ENCODE assay signal across 9 mouse cellular contexts in the genomic region with DNA sequence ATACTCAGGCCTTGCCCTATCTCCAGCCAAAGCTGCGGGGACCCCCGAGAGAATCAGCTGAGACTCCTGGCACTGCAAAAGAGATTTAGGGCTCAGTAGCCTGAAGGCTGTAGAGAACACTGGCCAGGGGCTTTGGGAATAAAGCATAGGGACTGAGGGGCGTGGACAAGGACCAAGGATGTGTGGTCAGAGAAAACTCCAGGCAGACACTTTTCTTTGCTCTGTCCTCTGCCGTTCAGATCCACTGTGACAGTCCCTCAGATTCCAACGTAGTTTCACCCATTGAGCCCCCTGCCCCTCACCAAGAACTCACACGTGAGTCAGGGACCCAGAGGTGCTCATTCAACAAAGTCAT. TPM values are rescaled to one million over a fixed set of nuclear protein-coding genes. Genes with fewer than 3 reads are reported as not detected.
DNase-seq lines count a peak whose midpoint lies in the region; ATAC-seq and TF ChIP-seq lines count a peak whose summit lies in the region.
"Had no signal": no experiment of that assay in that cellular context is flagged by ENCODE, and none has a peak within 500 bp of the region (broad histone marks: within the 10 kb centered on the region; RNA-seq: fewer than 3 reads in every experiment).

No protein-coding gene starts in this region.

- no peak for TF ChIP-seq CTCF in heart, postnatal 0 days (IDR thresholded peaks at IDR 0.05; ENCODE audit: low read depth)
- no peak for TF ChIP-seq CTCF in bone marrow macrophage, adult 2 months (IDR thresholded peaks at IDR 0.05; ENCODE audit: low read depth, low read length)

- no peak for TF ChIP-seq EP300 in heart, postnatal 0 days (IDR thresholded peaks at IDR 0.05; ENCODE audit: low read depth)

- H3K9ac ChIP-seq in heart, postnatal 0 days (replicated peaks; ENCODE audit: low read depth, low read length) = peak overlapping the region; percentile 99
- H3K9ac ChIP-seq in hindbrain, embryonic 12.5 days = peak overlapping the region; percentile 100
- H3K9ac ChIP-seq in midbrain, embryonic 12.5 days (replicated peaks) = peak overlapping the region; percentile 99

- intact Hi-C loops in left cerebral cortex, postnatal 25 days (cut with DNase I) = no loop called here

- H3K4me1 ChIP-seq in heart, postnatal 0 days (ENCODE audit: control insufficient read depth, insufficient read depth) = peaks cover 54% of the 10 kb centered on the region
- H3K4me1 ChIP-seq in bone marrow macrophage, adult 2 months (ENCODE audit: control insufficient read depth, insufficient read depth, low read length) = peaks cover 64% of the 10 kb centered on the region
- H3K4me1 ChIP-seq in hindbrain, embryonic 12.5 days = peaks cover 45% of the 10 kb centered on the region
- peaks cover 46% of the 10 kb centered on the region for H3K4me1 ChIP-seq in midbrain, embryonic 12.5 days

- H3K27me3 ChIP-seq in heart, postnatal 0 days (ENCODE audit: control insufficient read depth, insufficient read depth, low read length) = no peaks in the 10 kb centered on the region
- no peaks in the 10 kb centered on the region; the same call in 1 of the 2 replicates for H3K27me3 ChIP-seq in hindbrain, embryonic 12.5 days
- peaks cover 13% of the 10 kb centered on the region; the same call in 1 of the 2 replicates for H3K27me3 ChIP-seq in midbrain, embryonic 12.5 days
- H3K27me3 ChIP-seq: Patski had no signal

- H3K36me3 ChIP-seq in heart, postnatal 0 days (replicated peaks; ENCODE audit: control insufficient read depth, insufficient read depth, low read length) = peaks cover 10% of the 10 kb centered on the region
- H3K36me3 ChIP-seq in hindbrain, embryonic 12.5 days = peaks cover 15% of the 10 kb centered on the region
- H3K36me3 ChIP-seq in midbrain, embryonic 12.5 days = peaks cover 19% of the 10 kb centered on the region

- DNase-seq in heart, postnatal 0 days (ENCODE audit: low spot score) = no peak
- no peak for DNase-seq in heart, adult 18-20 months
- DNase-seq in ovary, postnatal 10 days (ENCODE audit: low spot score) = no peak
- no peak for DNase-seq in urinary bladder, postnatal 4 days (ENCODE audit: low spot score in 2 of 2)
- DNase-seq in left cerebral cortex, postnatal 25 days (ENCODE audit: low spot score in 2 of 2) = no peak

- 8% methylated on average over 6 of the region's 6 CpGs for WGBS in heart, postnatal 0 days
- 2% methylated on average over 6 of the region's 6 CpGs for WGBS in hindbrain, embryonic 12.5 days
- 4% methylated on average over 6 of the region's 6 CpGs for WGBS in midbrain, embryonic 12.5 days

- TF ChIP-seq POLR2A in bone marrow macrophage, adult 2 months (IDR thresholded peaks at IDR 0.05; ENCODE audit: borderline replicate concordance, low read depth, low read length) = no peak

- no peak for ATAC-seq in heart, postnatal 0 days (ENCODE audit: insufficient read depth, low read depth)
- ATAC-seq in hindbrain, embryonic 12.5 days (ENCODE audit: low FRiP score) = peak; percentile 20; the same call in 1 of the 2 replicates
- peak; percentile 53 for ATAC-seq in midbrain, embryonic 12.5 days (ENCODE audit: low FRiP score, low read depth)

- no peaks in the 10 kb centered on the region for H3K9me3 ChIP-seq in heart, postnatal 0 days (replicated peaks; ENCODE audit: control insufficient read depth, low read length)
- H3K9me3 ChIP-seq in hindbrain, embryonic 12.5 days (replicated peaks) = no peaks in the 10 kb centered on the region
- H3K9me3 ChIP-seq in midbrain, embryonic 12.5 days = no peaks in the 10 kb centered on the region

- peak overlapping the region; percentile 98 for H3K4me3 ChIP-seq in heart, postnatal 0 days (ENCODE audit: low read depth, low read length)
- peak overlapping the region; percentile 58 for H3K4me3 ChIP-seq in bone marrow macrophage, adult 2 months (ENCODE audit: insufficient read depth, low read length)
- H3K4me3 ChIP-seq in hindbrain, embryonic 12.5 days = peak overlapping the region; percentile 95
- H3K4me3 ChIP-seq in midbrain, embryonic 12.5 days = peak overlapping the region; percentile 95

- H3K4me2 ChIP-seq in heart, postnatal 0 days (ENCODE audit: low read depth, low read length) = peak overlapping the region; percentile 92
- peak overlapping the region; percentile 99 for H3K4me2 ChIP-seq in hindbrain, embryonic 12.5 days (replicated peaks)
- peak overlapping the region; percentile 96 for H3K4me2 ChIP-seq in midbrain, embryonic 12.5 days (replicated peaks)

- peak overlapping the region; percentile 98 for H3K27ac ChIP-seq in heart, postnatal 0 days (ENCODE audit: low read depth)
- H3K27ac ChIP-seq in bone marrow macrophage, adult 2 months (ENCODE audit: insufficient read depth, low read depth, low read length) = peak overlapping the region; percentile 63
- H3K27ac ChIP-seq in hindbrain, embryonic 12.5 days = peak overlapping the region; percentile 98
- peak overlapping the region; percentile 98 for H3K27ac ChIP-seq in midbrain, embryonic 12.5 days (replicated peaks)

RNA-seq across cellular contexts. Expression of gene Csnk1e, which starts 13.1 kb away (rescaled TPM):
- total RNA-seq in heart, postnatal 0 days (2014; rRNA removed; ENCODE audit: low replicate concordance) = 167 and 193 TPM in 2 replicates
- polyA plus RNA-seq in heart, postnatal 0 days (2015; fragmentation: Nextera tagmentation; extraction: Ambion mirVana) = 55.5 and 61.5 TPM in 2 replicates
- 10 to 100 TPM; 40.2 to 44.3 TPM for total RNA-seq in heart, adult 18-20 months (2021)
- polyA plus RNA-seq in bone marrow macrophage, adult 2 months (2012; ENCODE audit: insufficient read depth, insufficient read length, missing spikeins) = 60.7 and 61.8 TPM in 2 replicates
- polyA plus RNA-seq in hindbrain, embryonic 12.5 days (2016; fragmentation: Nextera tagmentation; extraction: Ambion mirVana) = 280 and 284 TPM in 2 replicates
- polyA plus RNA-seq in midbrain, embryonic 12.5 days (2016; fragmentation: Nextera tagmentation; extraction: Ambion mirVana) = 267 and 291 TPM in 2 replicates
- total RNA-seq in left cerebral cortex, postnatal 25 days (2021) = 100 to 1,000 TPM; 133 to 141 TPM

RNA-seq across cellular contexts. Expression of gene Tmem184b, which starts 38.9 kb away (rescaled TPM):
- 70.6 and 111 TPM in 2 replicates for total RNA-seq in heart, postnatal 0 days (2014; rRNA removed; ENCODE audit: low replicate concordance)
- 31.8 and 32.7 TPM in 2 replicates for polyA plus RNA-seq in heart, postnatal 0 days (2015; fragmentation: Nextera tagmentation; extraction: Ambion mirVana)
- 10 to 100 TPM; 34.8 to 36.7 TPM for total RNA-seq in heart, adult 18-20 months (2021)
- 48.1 and 51.2 TPM in 2 replicates for polyA plus RNA-seq in bone marrow macrophage, adult 2 months (2012; ENCODE audit: insufficient read depth, insufficient read length, missing spikeins)
- 46.2 and 52.0 TPM in 2 replicates for polyA plus RNA-seq in hindbrain, embryonic 12.5 days (2016; fragmentation: Nextera tagmentation; extraction: Ambion mirVana)
- 47.1 and 47.9 TPM in 2 replicates for polyA plus RNA-seq in midbrain, embryonic 12.5 days (2016; fragmentation: Nextera tagmentation; extraction: Ambion mirVana)
- 10 to 100 TPM; 57.2 to 67.5 TPM for total RNA-seq in left cerebral cortex, postnatal 25 days (2021)
